Mouse (Mus musculus): ENCODE measurements around the gene Mrpl41.

The Mrpl41 gene

GRCm38 (mm10) chr2:24935057-24935796 is 39.7 kb downstream of the Mrpl41 start, which contains the start of gene Arrdc1:
TSS of gene Arrdc1 (minus strand) at chr2:24935252.
- peak; percentile 97 for DNase-seq (ENCODE audit: low spot score)

GRCm38 (mm10) chr2:24934441-24934963 is 40.4 kb downstream of the Mrpl41 start:
- DNase-seq (ENCODE audit: low spot score): peak; percentile 27

GRCm38 (mm10) chr2:24929593-24929992 is 45.3 kb downstream of the Mrpl41 start:
- no peak for DNase-seq (ENCODE audit: low spot score)

- DNase-seq (ENCODE audit: low spot score): no peak
Observed at GRCm38 (mm10) chr2:24929119-24929518, 45.8 kb downstream of the Mrpl41 start.

- DNase-seq (ENCODE audit: low spot score): no peak
Observed at GRCm38 (mm10) chr2:24927810-24928479, 47.0 kb downstream of the Mrpl41 start.

- no peak for DNase-seq (ENCODE audit: low spot score)
Observed at GRCm38 (mm10) chr2:24926965-24927358, 47.9 kb downstream of the Mrpl41 start.

- no peak for DNase-seq (ENCODE audit: low spot score)
Observed at GRCm38 (mm10) chr2:24926345-24926964, 48.4 kb downstream of the Mrpl41 start.

- DNase-seq (ENCODE audit: low spot score): no peak
Observed at GRCm38 (mm10) chr2:24925284-24925683, 49.6 kb downstream of the Mrpl41 start.
